Mouse (Mus musculus): Measurements from ENCODE around the gene Olfr51. TPM values are rescaled to one million over a fixed set of nuclear protein-coding genes. Genes with fewer than 3 reads are reported as not detected.

Gene Olfr51
- total RNA-seq, 2 experiments from 2014 or later, result not detected

Other genes with a start within 250 kb of the Olfr51 start
- 10 to 100 TPM; 41.7 to 45.2 TPM for gene Zfp354c, start 175.9 kb upstream of the Olfr51 start, total RNA-seq (2021)
- 1 to 10 TPM; 2.8 to 3.3 TPM for gene Zfp879, start 162.0 kb upstream of the Olfr51 start, total RNA-seq (2021)
- gene Grm6, start 152.9 kb upstream of the Olfr51 start, total RNA-seq (2021), result not detected
- gene Zfp454, start 115.9 kb upstream of the Olfr51 start, total RNA-seq (2021), result 1 to 10 TPM; 5.2 to 7.2 TPM
- gene Zfp2, start 87.4 kb upstream of the Olfr51 start, total RNA-seq (2021), result 10 to 100 TPM; 20.2 to 21.6 TPM
- gene Zfp354b, start 72.0 kb upstream of the Olfr51 start, total RNA-seq (2021), result 1 to 10 TPM; 6.6 to 7.0 TPM
- not detected for gene 4933414I15Rik, start 59.8 kb upstream of the Olfr51 start, total RNA-seq (2021)
- not detected for gene Prop1, start 49.8 kb upstream of the Olfr51 start, total RNA-seq (2021)
- not detected for gene Olfr1378, start 37.1 kb upstream of the Olfr51 start, total RNA-seq (2021)
- gene Olfr1377, start 21.6 kb upstream of the Olfr51 start, total RNA-seq (2021), result not detected
- gene Olfr54, start 10.6 kb downstream of the Olfr51 start, total RNA-seq (2021), result not detected
- gene Olfr1375, start 44.5 kb downstream of the Olfr51 start, total RNA-seq (2021), result not detected
- gene Zfp354a, start 55.7 kb downstream of the Olfr51 start, total RNA-seq (2021), result 10 to 100 TPM in 1 of 2 experiments, 1 to 10 TPM in 1; 10.0 to 11.7 TPM
- gene Gm12569, start 216.9 kb downstream of the Olfr51 start, total RNA-seq (2021), result not detected